Mouse (Mus musculus) adrenal gland, adult 8-10 months (tissue): ENCODE measurements around the gene Rhbdf1. TPM values are rescaled to one million over a fixed set of nuclear protein-coding genes. Genes with fewer than 3 reads are reported as not detected.
"Not testable (repeated sequence)": the region's sequence is repeated elsewhere in the genome, so short reads cannot be mapped to it uniquely, and the experiment has no call there.

ENCODE experiments used
- DNase-seq: peaks from one replicate; pipeline ENCODE4 v3.0.0; 2022
- total RNA-seq, 4 experiments: library from RNA; stranded (reverse); gene quantifications; 2 replicates each; pipeline ENCODE4 v1.2.4; 2022

The Rhbdf1 gene
- total RNA-seq, 4 experiments from 2014 or later: 24.5 to 40.0 (median 33.1) TPM

DNA sequence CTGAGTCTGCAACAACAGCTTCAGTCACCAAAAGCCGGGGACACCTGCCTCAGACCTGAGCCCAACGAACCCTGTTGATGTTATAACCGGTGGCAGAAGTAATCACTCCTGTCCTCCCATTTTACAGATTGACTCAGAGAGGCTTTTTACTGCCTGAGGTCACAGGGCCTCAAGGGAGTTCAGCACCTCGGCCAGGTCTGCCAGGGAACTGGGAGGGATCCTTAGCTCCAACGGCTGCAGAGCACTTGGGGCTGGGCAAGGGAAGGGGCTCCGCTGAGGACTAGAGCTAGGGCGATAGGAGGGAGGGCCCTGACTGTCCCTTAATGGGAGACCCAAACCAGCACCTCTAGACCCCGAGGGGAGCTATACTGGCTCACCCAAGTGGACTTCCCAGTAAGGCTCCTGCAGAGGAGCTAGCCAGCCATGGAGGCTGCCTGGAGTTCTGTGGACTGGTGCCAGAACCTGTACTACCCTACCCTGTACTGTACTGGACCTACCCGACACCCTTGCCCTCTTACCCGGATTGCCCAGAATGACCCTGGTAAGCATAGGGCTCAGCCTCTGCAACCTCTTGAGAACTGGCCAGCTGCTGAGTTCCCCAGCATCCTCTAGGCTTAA, 1.4 kb downstream of the Rhbdf1 start:
- DNase-seq: no peak

- no peak for DNase-seq
Observed at GRCm38 (mm10) chr11:32219287-32219686, 2.8 kb downstream of the Rhbdf1 start.

DNA sequence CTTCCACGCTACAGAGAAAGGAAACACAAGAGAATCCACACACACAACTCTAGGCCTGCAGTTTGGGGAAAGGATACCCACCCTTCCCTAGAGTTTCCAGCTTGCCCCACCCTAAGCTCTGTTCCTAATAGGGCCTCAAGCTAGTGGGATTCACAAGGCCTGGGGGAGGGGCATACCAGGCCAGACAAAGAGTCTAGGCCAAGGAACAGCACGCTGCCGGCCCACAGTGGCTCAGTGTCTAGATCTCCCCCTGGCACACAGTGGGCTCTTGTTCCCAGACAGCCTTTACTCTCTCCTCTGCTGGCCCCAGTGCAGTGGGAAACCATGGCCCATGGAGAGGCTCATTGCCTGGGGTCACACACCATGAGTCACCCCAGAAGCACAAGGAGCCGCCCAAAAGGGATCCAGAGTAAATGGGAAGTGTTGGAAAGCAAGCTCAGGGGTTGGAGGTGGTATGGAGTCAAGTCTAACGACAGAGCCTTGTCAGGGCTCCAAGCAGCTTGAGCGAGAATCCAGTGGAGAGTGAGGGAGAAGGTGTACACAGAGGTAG, 3.5 kb downstream of the Rhbdf1 start:
- no peak for DNase-seq

- DNase-seq: no peak
Observed at GRCm38 (mm10) chr11:32216851-32217250, 5.2 kb downstream of the Rhbdf1 start.

GRCm38 (mm10) chr11:32215372-32216162, 6.5 kb downstream of the Rhbdf1 start:
- no peak for DNase-seq

DNA sequence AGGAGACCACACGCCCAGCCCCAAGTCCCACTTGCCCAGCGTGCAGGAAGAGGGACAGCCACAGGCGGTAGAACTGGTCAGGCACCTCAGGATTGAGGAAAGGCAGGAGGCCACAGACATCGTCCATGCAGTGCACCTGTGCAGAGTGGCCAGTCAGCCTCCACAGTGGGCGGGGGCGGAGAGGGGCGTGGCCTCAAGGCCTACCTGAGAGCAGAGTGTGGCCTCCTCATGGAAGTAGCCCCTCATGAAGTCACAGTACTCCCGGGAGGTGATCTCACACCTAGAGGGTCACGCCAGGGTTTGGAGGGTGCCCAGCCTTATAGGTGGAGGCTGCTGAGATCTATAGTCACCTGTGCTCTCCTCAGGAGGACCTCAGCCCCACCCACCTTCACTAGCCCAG, 11.5 kb downstream of the Rhbdf1 start:
- no peak for DNase-seq

DNA sequence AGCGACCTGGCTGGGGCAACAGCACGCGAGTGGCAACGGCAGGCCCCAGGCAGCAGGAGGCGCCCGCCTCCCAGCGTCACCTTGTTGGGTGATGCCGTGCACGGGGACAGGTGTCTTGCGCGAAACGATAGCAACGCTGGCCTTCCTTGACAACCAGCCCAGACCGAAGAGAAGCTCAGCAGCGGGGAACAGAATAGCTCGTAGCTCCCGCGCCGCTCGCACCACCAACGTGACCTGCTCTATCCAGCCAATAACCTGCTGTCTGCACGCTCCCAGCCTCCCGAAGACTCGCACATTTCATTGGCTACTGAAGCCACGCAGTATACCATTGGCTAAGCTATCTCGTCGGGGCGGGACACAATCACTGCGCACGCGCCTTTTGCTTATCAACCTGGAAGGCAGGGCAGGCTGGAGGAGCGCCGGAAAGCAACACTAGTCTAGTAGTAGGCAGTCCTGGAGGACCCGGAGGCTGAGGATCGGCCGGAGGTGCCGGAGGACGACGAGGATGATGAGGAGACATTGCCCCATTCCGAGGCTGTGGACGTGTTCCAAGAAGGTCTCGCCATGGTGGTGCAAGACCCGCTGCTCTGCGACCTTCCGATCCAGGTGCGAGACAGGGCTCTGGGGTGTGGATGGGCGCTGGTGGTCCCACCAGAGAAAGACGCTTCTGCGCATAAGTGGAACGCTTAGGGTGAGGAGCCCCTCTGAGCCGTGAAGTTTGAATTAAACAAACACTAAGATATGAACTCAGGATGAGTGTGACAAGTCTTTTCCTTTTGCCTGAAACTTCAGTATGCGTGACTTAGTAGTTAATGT, 16.8 kb downstream of the Rhbdf1 start, which contains the start of gene Snrnp25:
TSS of gene Snrnp25 (plus strand) at position 358 of the 816 bp plus-strand sequence.
- DNase-seq: peak; percentile 97

DNA sequence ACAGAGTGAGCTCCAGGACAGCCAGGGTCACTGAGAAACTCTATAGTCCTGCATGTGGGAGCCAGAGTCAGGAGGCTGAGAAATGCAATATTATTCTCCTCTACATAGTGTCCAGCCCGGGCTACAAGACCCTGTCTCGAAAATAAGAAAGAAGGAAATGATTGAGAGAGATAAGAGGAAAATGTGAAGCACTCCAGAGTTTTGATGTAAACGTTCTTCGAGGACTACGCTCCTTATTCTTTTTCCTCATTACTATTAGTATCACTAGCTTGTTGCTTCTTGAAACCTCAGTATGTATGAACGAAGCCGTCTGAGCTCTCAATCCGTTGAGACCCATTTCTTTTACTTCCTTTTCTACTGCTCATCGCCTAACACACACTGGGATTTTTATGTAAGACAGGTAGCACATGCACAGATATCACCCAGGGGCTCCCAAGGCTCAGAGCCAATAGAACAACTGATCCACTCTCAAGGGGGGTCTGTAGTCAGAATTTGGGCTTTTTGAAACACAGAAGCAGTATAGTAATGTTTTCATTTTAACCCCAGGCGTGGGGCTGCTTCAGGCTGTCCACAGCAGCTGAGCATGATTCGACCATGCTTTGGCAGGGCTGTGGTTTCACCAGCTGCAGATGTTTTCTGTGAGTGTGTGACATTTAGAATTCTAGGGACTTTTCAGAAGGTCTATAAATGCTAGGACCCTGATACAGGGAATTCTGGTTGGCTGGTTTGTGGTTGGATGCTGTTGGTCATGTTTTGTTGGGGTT, 20.0 kb downstream of the Rhbdf1 start:
- no peak for DNase-seq

- DNase-seq: not testable (repeated sequence)
Observed at GRCm38 (mm10) chr11:32200992-32201391, 21.1 kb downstream of the Rhbdf1 start.

DNA sequence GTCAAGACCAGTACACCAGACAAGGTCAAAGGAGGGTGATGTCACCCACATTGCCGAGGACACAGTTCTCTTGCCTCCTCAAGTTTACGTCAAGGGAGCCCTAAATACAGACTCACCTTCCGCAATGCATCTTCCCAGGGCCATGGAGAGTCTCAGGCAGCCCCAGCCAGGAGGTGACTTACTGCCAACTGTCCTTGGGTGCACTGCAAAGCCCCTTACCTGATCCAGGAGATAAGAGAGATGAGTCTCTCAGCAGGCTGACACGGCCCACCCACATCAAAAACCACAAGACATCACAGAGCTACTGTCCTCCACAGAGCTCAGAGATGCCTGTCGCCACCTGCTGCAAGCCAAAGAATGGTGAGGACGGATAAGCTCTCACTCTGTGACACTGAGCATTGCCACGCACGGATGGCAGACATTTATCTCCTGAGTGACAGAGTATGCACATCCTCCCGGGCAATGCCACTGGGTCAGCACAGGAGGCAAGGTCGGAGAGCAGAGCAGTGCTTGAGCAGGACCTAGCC, 22.0 kb downstream of the Rhbdf1 start, which contains the start of gene Il9r:
TSS of gene Il9r (minus strand) at position 205 of the 527 bp plus-strand sequence.
- peak; percentile 68 for DNase-seq

DNA sequence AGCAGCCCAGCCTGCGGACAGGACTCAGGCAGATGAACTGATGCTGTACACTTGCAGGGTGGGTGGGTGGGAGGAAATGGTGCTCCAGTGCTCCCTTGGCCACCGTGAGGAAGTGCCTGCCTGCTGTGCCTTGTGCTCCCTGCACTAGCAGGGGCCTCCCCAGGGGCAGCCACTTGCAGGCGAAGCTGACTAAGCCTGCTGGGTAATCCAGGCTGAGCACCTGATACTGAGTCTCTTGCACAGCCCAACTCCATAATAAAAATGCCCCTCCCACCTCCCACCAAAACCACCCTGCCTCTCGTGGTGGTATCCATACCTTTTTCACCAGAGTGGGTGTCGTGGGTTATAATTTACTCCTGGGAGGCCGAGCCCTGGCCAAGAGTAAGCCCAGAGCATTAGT, 22.9 kb downstream of the Rhbdf1 start:
- no peak for DNase-seq

GRCm38 (mm10) chr11:32198256-32198955, 23.7 kb downstream of the Rhbdf1 start:
- no peak for DNase-seq

GRCm38 (mm10) chr11:32197766-32198165, 24.3 kb downstream of the Rhbdf1 start:
- no peak for DNase-seq

DNA sequence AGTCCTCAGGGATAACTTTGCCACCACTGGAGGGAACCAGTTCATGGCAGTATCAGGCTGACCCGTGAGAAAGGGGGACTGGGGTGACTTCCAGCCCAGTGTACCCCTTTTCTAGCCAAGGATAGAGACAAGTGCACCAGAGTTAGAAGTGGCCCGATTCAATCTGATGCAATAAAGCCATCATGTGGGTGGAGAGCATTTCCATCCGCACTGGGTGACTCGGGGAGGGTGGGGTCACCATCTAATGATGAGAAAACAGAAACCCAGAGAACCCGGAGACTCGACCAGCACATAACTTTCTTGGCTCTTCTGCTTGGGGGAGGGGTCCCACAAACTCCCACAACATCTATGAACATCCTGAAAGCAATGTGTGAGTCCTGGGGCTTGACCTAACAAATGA, 25.4 kb downstream of the Rhbdf1 start:
- DNase-seq: no peak

DNA sequence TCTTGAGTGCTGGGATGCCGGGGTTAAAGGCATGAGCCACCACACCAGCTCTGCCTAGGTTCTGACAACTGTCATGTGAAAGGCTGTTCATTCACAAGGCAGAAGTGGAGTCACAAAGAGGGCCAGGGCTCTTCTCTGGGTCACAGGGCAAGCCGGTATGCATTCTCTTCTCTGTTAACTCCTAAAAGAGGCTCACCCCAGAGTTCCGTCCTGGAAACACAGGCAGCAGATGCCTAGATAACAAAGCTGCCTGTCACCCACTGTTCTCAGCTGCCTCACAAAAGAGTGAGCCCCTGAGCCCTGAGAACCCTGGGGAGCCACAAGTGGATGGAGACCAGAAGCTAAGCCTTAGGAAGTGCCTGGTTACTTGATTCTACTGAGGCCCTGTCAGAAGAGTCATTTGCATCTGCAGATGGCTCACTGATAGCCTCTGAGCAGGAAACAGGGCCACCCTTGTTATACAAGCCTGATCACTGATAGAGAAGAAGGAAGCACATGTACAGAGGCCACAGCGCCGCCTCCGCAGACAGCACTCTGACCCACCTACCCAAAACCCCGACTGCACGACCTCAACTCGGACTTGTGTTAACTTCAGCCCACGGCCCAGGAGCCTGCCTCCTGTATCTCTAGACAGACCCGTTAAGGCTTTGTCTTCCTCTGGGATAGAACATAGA, 26.1 kb downstream of the Rhbdf1 start:
- DNase-seq: no peak

- DNase-seq: no peak
Observed at GRCm38 (mm10) chr11:32194626-32195025, 27.5 kb downstream of the Rhbdf1 start.

DNA sequence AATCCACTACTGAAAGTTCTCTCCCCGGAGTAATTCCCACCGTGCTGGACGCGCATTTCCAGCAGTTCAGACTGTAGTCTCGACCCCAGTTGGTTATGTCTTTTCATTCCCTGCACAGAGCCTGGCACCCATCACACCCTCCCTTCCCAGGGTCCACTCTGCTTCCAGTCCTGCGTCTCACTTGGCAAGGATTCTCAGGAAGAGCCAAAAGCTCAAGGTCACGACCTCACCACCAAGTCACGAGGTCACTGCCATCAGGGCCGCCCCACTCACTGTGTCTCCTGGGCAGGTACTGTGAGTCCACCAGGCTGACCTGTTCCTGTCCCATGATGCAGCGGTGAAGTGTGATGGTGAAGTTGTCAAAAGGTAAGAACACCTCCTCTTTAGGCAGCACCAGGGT, 28.0 kb downstream of the Rhbdf1 start:
- DNase-seq: no peak

GRCm38 (mm10) chr11:32193156-32193555, 28.9 kb downstream of the Rhbdf1 start:
- no peak for DNase-seq

- DNase-seq: no peak
Observed at GRCm38 (mm10) chr11:32190603-32191110, 31.4 kb downstream of the Rhbdf1 start.

DNA sequence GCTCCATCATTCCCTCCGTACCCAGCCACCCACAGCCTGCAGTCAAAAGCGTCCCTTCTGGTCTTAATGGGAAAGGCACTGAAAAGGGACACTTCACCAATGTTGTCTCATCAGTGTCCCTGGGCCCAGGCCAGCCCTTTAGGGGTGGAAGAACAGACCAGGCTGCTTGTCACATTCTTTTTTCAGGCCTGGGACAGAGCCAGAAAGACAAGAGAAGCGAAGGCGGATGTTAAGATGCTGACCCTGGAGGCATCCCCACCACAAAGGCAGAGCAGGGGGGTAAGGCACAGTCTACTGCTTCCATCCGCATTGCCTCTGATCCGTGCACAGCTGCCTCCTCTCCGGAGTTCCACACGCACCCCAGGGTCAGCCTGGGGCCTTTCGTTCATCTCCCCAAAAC, 32.0 kb downstream of the Rhbdf1 start:
- no peak for DNase-seq
